Mouse (Mus musculus) small intestine, adult 2 months (tissue): ENCODE results near the gene Cep170. TPM values are rescaled to one million over a fixed set of nuclear protein-coding genes. Genes with fewer than 3 reads are reported as not detected.

ENCODE experiments used
- H3K27ac ChIP-seq: fragments of 200-500 bp; 2 replicates; pipeline ENCODE4 v1.5.1; 2012; ENCODE audit warnings: low read depth, low read length, control low read depth, inconsistent platforms; ENCODE audit not compliant: insufficient read depth
- H3K27me3 ChIP-seq: fragments of 200-500 bp; 2 replicates; pipeline ENCODE4 v1.6.1; 2012; ENCODE audit warnings: mild to moderate bottlenecking, moderate library complexity, low read length, inconsistent platforms; ENCODE audit not compliant: control insufficient read depth, insufficient read depth
- H3K36me3 ChIP-seq: fragments of 200-500 bp; 2 replicates; pipeline ENCODE4 v1.6.1; 2012; ENCODE audit warnings: mild to moderate bottlenecking, low read length, control low read depth, inconsistent platforms; ENCODE audit not compliant: control insufficient read depth, insufficient read depth
- H3K4me1 ChIP-seq: fragments of 200-500 bp; 2 replicates; pipeline ENCODE4 v1.6.1; 2012; ENCODE audit warnings: low read length, inconsistent platforms, mixed read lengths; ENCODE audit not compliant: control insufficient read depth, insufficient read depth, insufficient read length
- H3K4me3 ChIP-seq: fragments of 200-500 bp; 2 replicates; pipeline ENCODE4 v1.5.1; 2012; ENCODE audit warnings: low read depth, mild to moderate bottlenecking, control low read depth, inconsistent platforms, low read length, moderate library complexity
- CTCF ChIP-seq: fragments of 200-500 bp; IDR thresholded peaks from 2 replicates; pipeline ENCODE4 v1.5.1; 2012; ENCODE audit warnings: low read depth, mild to moderate bottlenecking, control low read depth, inconsistent platforms, low read length, moderate library complexity, mixed read lengths; ENCODE audit not compliant: insufficient replicate concordance, insufficient read length; ENCODE audit errors: extremely low read depth
- POLR2A ChIP-seq: fragments of 200-500 bp; IDR thresholded peaks from 2 replicates; pipeline ENCODE4 v1.6.1; 2012; ENCODE audit warnings: low read depth, mild to moderate bottlenecking, control low read depth, inconsistent platforms, low read length, moderate library complexity
- WGBS: fragments of 180-500 bp; shearing (Covaris S2); methylation state at CpG from one replicate; pipeline ENCODE4 v1.1.7; 2018; 5-methylcytosine and 5-hydroxymethylcytosine counted together
- polyA plus RNA-seq: library from polyadenylated mRNA; depleted of rRNA; stranded (reverse); fragments of >200 nt; gene quantifications from 2 replicates; pipeline ENCODE4 v1.2.3, GENCODE M21; 2012

Cep170 gene
- polyA plus RNA-seq, 1 experiment, result 0.66 TPM

GRCm38 (mm10) chr1:176792175-176792574, 21.7 kb downstream of the Cep170 start:
- no peak overlapping the region for H3K4me3 ChIP-seq
- no peaks in the 10 kb centered on the region for H3K27me3 ChIP-seq
- H3K36me3 ChIP-seq, result no peaks in the 10 kb centered on the region
- no peak overlapping the region for H3K27ac ChIP-seq
- no peak for TF ChIP-seq CTCF
- no peak for TF ChIP-seq POLR2A
- WGBS, result 72% methylated on average over 1 of the region's 1 CpGs
- no peaks in the 10 kb centered on the region for H3K4me1 ChIP-seq

- Histone ChIP-seq H3K4me1 (no peaks in the 10 kb centered on the region), H3K27me3 (no peaks in the 10 kb centered on the region), H3K27ac (no peak overlapping the region), H3K4me3 (no peak overlapping the region), H3K36me3 (no peaks in the 10 kb centered on the region)
- no peak for TF ChIP-seq CTCF
- TF ChIP-seq POLR2A, result no peak
- 84% methylated on average over 7 of the region's 7 CpGs for WGBS
These were observed 24.5 kb downstream of the Cep170 start for GRCm38 (mm10) chr1:176789326-176789725.

- Histone ChIP-seq H3K27me3 (no peaks in the 10 kb centered on the region), H3K36me3 (no peaks in the 10 kb centered on the region), H3K4me1 (no peaks in the 10 kb centered on the region), H3K27ac (no peak overlapping the region), H3K4me3 (no peak overlapping the region)
- 75% methylated on average over 4 of the region's 4 CpGs for WGBS
- TF ChIP-seq CTCF (no peak), POLR2A (no peak)
These were observed 39.3 kb downstream of the Cep170 start for GRCm38 (mm10) chr1:176774533-176774932.

- no peak overlapping the region for H3K4me3 ChIP-seq
- 58% methylated on average over 2 of the region's 2 CpGs for WGBS
- H3K36me3 ChIP-seq, result no peaks in the 10 kb centered on the region
- H3K27me3 ChIP-seq, result no peaks in the 10 kb centered on the region
- H3K27ac ChIP-seq, result no peak overlapping the region
- TF ChIP-seq POLR2A (no peak), CTCF (no peak)
- no peaks in the 10 kb centered on the region for H3K4me1 ChIP-seq
These were observed 51.6 kb downstream of the Cep170 start for GRCm38 (mm10) chr1:176762295-176762694.

GRCm38 (mm10) chr1:176760673-176761072, 53.2 kb downstream of the Cep170 start:
- H3K4me1 ChIP-seq, result no peaks in the 10 kb centered on the region
- TF ChIP-seq CTCF (no peak), POLR2A (no peak)
- H3K4me3 ChIP-seq, result no peak overlapping the region
- no peaks in the 10 kb centered on the region for H3K27me3 ChIP-seq
- 95% methylated on average over 1 of the region's 1 CpGs for WGBS
- H3K36me3 ChIP-seq, result no peaks in the 10 kb centered on the region
- no peak overlapping the region for H3K27ac ChIP-seq

- H3K27ac ChIP-seq, result no peak overlapping the region
These were observed 58.3 kb downstream of the Cep170 start for GRCm38 (mm10) chr1:176755586-176755985.

GRCm38 (mm10) chr1:176753861-176754718, 59.8 kb downstream of the Cep170 start:
- 0 out of 2 replicates have a peak, but pooled peaks cover 3% of the 10 kb centered on the region for H3K36me3 ChIP-seq
- no peaks in the 10 kb centered on the region for H3K4me1 ChIP-seq
- no peak overlapping the region for H3K27ac ChIP-seq
- TF ChIP-seq POLR2A, result no peak
- no peak overlapping the region for H3K4me3 ChIP-seq
- WGBS, result 64% methylated on average over 14 of the region's 14 CpGs
- H3K27me3 ChIP-seq, result no peaks in the 10 kb centered on the region

More at GRCm38 (mm10) chr1:176755586-176755985, 58.3 kb downstream of the Cep170 start:
- 0 out of 2 replicates have a peak, but pooled peaks cover 3% of the 10 kb centered on the region for H3K36me3 ChIP-seq
- no peaks in the 10 kb centered on the region for H3K27me3 ChIP-seq
- no peak overlapping the region for H3K4me3 ChIP-seq
- WGBS, result 88% methylated on average over 9 of the region's 9 CpGs
- no peaks in the 10 kb centered on the region for H3K4me1 ChIP-seq
- TF ChIP-seq CTCF, result no peak
- TF ChIP-seq POLR2A, result no peak

GRCm38 (mm10) chr1:176749708-176750107, 64.2 kb downstream of the Cep170 start:
- TF ChIP-seq POLR2A (no peak), CTCF (no peak)
- Histone ChIP-seq H3K27ac (no peak overlapping the region), H3K27me3 (no peaks in the 10 kb centered on the region), H3K4me1 (no peaks in the 10 kb centered on the region), H3K4me3 (no peak overlapping the region), H3K36me3 (no peaks in the 10 kb centered on the region)
- 83% methylated on average over 7 of the region's 7 CpGs for WGBS
